In genomic region chr6:54811546-54812250, GRCm38 (mm10) we compare ENCODE assay signal across 8 mouse cellular contexts. TPM values are rescaled to one million over a fixed set of nuclear protein-coding genes. Genes with fewer than 3 reads are reported as not detected.
A peak's percentile ranks its signal among the peaks of the same experiment; 100 is the strongest.
DNase-seq lines count a peak whose midpoint lies in the region; ATAC-seq and TF ChIP-seq lines count a peak whose summit lies in the region.

No protein-coding gene starts in this region.

- no peak overlapping the region for H3K4me3 ChIP-seq in neural tube, embryonic 13.5 days
- H3K4me3 ChIP-seq in small intestine, adult 2 months (ENCODE audit: low read depth, low read length): no peak overlapping the region

- no peaks in the 10 kb centered on the region for H3K9me3 ChIP-seq in neural tube, embryonic 13.5 days

- ATAC-seq in neural tube, embryonic 13.5 days (ENCODE audit: low read depth): no peak
- ATAC-seq in granulocyte monocyte progenitor cell, adult 5-6 weeks (replicated peaks; ENCODE audit: poor library complexity, severe bottlenecking): peak; percentile 65

- no peak overlapping the region for H3K4me2 ChIP-seq in neural tube, embryonic 13.5 days

- H3K36me3 ChIP-seq in neural tube, embryonic 13.5 days: no peaks in the 10 kb centered on the region
- H3K36me3 ChIP-seq in small intestine, adult 2 months (ENCODE audit: control insufficient read depth, insufficient read depth, low read length): no peaks in the 10 kb centered on the region

- TF ChIP-seq CTCF in small intestine, adult 2 months (IDR thresholded peaks at IDR 0.05; ENCODE audit: extremely low read depth, insufficient read length, insufficient replicate concordance, low read depth, low read length): no peak

- no peak for DNase-seq in neural tube, embryonic 10.5 days (ENCODE audit: extremely low spot score, low spot score)
- peak; percentile 49 to 59 for DNase-seq in cerebellum, adult 18-20 months
- peak; percentile 80 to 82 for DNase-seq in kidney, postnatal 25 days
- peak; percentile 81 for DNase-seq in lung, postnatal 10 days
- no peak for DNase-seq in yolk sac, embryonic 10.5 days (ENCODE audit: low spot score)

- peaks cover 18% of the 10 kb centered on the region for H3K4me1 ChIP-seq in neural tube, embryonic 13.5 days (replicated peaks)
- H3K4me1 ChIP-seq in small intestine, adult 2 months (ENCODE audit: control insufficient read depth, insufficient read depth, insufficient read length, low read length): peaks cover 20% of the 10 kb centered on the region; the same call in 1 of the 2 replicates

- H3K27ac ChIP-seq in neural tube, embryonic 13.5 days (replicated peaks): 0 out of 2 replicates have a peak overlapping the region, but pooled peaks have one; percentile 23
- H3K27ac ChIP-seq in small intestine, adult 2 months (ENCODE audit: insufficient read depth, low read depth, low read length): peak overlapping the region; percentile 28

- no peaks in the 10 kb centered on the region for H3K27me3 ChIP-seq in neural tube, embryonic 13.5 days
- no peaks in the 10 kb centered on the region for H3K27me3 ChIP-seq in small intestine, adult 2 months (ENCODE audit: control insufficient read depth, insufficient read depth, low read length)

- H3K9ac ChIP-seq in neural tube, embryonic 13.5 days: no peak overlapping the region

- 81% methylated on average over 11 of the region's 11 CpGs for WGBS in neural tube, embryonic 13.5 days
- 16% methylated on average over 11 of the region's 11 CpGs for WGBS in small intestine, adult 2 months

- no peak for TF ChIP-seq POLR2A in small intestine, adult 2 months (IDR thresholded peaks at IDR 0.05; ENCODE audit: low read depth, low read length)

RNA-seq across cellular contexts. Expression of gene Znrf2, which starts 5.0 kb away (rescaled TPM):
- polyA plus RNA-seq in neural tube, embryonic 13.5 days (2015; fragmentation: Nextera tagmentation; extraction: Ambion mirVana): 3.8 and 5.1 TPM in 2 replicates
- 50.5 and 62.5 TPM in 2 replicates for total RNA-seq in granulocyte monocyte progenitor cell, adult 5-6 weeks (2014; fragmentation: Nextera tagmentation)
- 66.7 and 73.5 TPM in 2 replicates for total RNA-seq in granulocyte monocyte progenitor cell, adult 5-6 weeks (2017)
- 3.8 and 7.0 TPM in 2 replicates for polyA plus RNA-seq in small intestine, adult 2 months (2012; rRNA removed)

Comparison
In these comparisons a context has a peak if more than half of its experiments do, and no peak if none do; other contexts are left out.
1. DNase-seq: peak in cerebellum, adult 18-20 months (2 of 2), kidney, postnatal 25 days (2 of 2) and lung, postnatal 10 days (single experiment); none in neural tube, embryonic 10.5 days (single experiment) and yolk sac, embryonic 10.5 days (single experiment).